Comparison of ENCODE assay signal across 23 mouse cellular contexts in the genomic region with DNA sequence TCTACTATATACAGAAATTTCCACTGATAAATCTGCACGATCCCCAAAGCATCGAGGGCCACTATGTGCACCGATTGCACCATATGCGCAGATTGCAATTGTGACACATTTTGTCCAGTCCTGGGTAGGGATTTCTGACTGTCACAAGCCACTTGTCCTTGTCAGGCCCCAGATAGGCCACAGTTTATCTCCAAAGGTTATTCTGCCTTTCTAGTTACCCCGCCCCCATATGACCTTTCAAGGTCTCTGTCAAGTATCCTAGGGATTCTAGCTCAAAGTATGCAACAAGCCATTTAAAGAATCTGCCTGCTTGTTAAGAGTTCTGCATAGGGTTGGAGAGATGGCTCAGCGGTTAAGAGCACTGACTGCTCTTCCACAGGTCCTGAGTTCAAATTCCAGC. TPM values are rescaled to one million over a fixed set of nuclear protein-coding genes. Genes with fewer than 3 reads are reported as not detected.
"Had no signal": no experiment of that assay in that cellular context is flagged by ENCODE, and none has a peak within 500 bp of the region (broad histone marks: within the 10 kb centered on the region; RNA-seq: fewer than 3 reads in every experiment).

No protein-coding gene starts in this region.

- H3K36me3 ChIP-seq: midbrain, embryonic 15.5 days had no signal

- H3K4me2 ChIP-seq: limb, embryonic 12.5 days; limb, embryonic 15.5 days; liver, embryonic 11.5 days; lung, embryonic 14.5 days; midbrain, embryonic 12.5 days; midbrain, embryonic 15.5 days; neural tube, embryonic 12.5 days; neural tube, embryonic 15.5 days had no signal

- H3K9ac ChIP-seq: limb, embryonic 12.5 days; limb, embryonic 15.5 days; liver, embryonic 14.5 days; liver, postnatal 0 days; lung, embryonic 14.5 days; midbrain, embryonic 12.5 days; midbrain, embryonic 15.5 days; neural tube, embryonic 12.5 days; neural tube, embryonic 15.5 days had no signal

- H3K4me3 ChIP-seq: limb, embryonic 12.5 days; limb, embryonic 15.5 days; midbrain, embryonic 12.5 days; midbrain, embryonic 15.5 days; neural tube, embryonic 12.5 days; neural tube, embryonic 15.5 days had no signal

- H3K27ac ChIP-seq: limb, embryonic 12.5 days; liver, embryonic 14.5 days; macrophage; midbrain, embryonic 15.5 days; neural tube, embryonic 12.5 days; neural tube, embryonic 15.5 days; stomach, postnatal 0 days had no signal

- H3K4me1 ChIP-seq: neural tube, embryonic 12.5 days; neural tube, embryonic 15.5 days had no signal

- ATAC-seq: liver, postnatal 0 days; lung, postnatal 0 days; midbrain, embryonic 15.5 days had no signal

- H3K27me3 ChIP-seq: limb, embryonic 12.5 days; limb, embryonic 15.5 days; midbrain, embryonic 12.5 days; midbrain, embryonic 15.5 days; neural tube, embryonic 12.5 days; neural tube, embryonic 15.5 days had no signal

- H3K9me3 ChIP-seq: limb, embryonic 12.5 days; limb, embryonic 15.5 days; midbrain, embryonic 12.5 days; midbrain, embryonic 15.5 days; neural tube, embryonic 12.5 days; neural tube, embryonic 15.5 days had no signal

- DNase-seq: kidney, postnatal 14 days; kidney, postnatal 4 days; left cerebral cortex, postnatal 4 days; liver, postnatal 0 days; lung, embryonic 14.5 days; right cerebral cortex, adult 18-20 months; right cerebral cortex, postnatal 14 days; right cerebral cortex, postnatal 4 days; thymus, adult 2 months; thymus, postnatal 14 days; thymus, postnatal 4 days had no signal

RNA-seq across cellular contexts. Expression of a gene that starts 31.9 kb away (rescaled TPM):
- total RNA-seq: megakaryocyte, adult 5-6 weeks had no signal
- polyA plus RNA-seq: macrophage had no signal
